Mouse (Mus musculus): ENCODE measurements at regions not wholly inside any gene's neighbourhood (a gene's known extent, or its start where the extent isn't known, plus 50 kb on each side); places are given as distances from the start of the nearest gene placed in this dataset.
A peak's percentile ranks its signal among the peaks of the same experiment; 100 is the strongest.

- DNase-seq (ENCODE audit: low read depth, low spot score): no peak
Measured at GRCm38 (mm10) chrX:144234457-144234856, 81.0 kb downstream of the A730046J19Rik start.

GRCm38 (mm10) chrX:144265934-144266333 lies 51.7 kb upstream of the Alg13 start:
- peak; percentile 33 for DNase-seq (ENCODE audit: low read depth, low spot score)
